Mouse (Mus musculus) left cerebral cortex, adult 9 months (tissue): ENCODE data around the gene Morc1.
A peak's percentile ranks its signal among the peaks of the same experiment; 100 is the strongest.

Source experiments
- DNase-seq, 2 experiments: peaks; one replicate each; pipeline ENCODE4 v3.0.0; 2022; ENCODE audit warnings: low spot score in 2 of 2

The Morc1 gene

DNA sequence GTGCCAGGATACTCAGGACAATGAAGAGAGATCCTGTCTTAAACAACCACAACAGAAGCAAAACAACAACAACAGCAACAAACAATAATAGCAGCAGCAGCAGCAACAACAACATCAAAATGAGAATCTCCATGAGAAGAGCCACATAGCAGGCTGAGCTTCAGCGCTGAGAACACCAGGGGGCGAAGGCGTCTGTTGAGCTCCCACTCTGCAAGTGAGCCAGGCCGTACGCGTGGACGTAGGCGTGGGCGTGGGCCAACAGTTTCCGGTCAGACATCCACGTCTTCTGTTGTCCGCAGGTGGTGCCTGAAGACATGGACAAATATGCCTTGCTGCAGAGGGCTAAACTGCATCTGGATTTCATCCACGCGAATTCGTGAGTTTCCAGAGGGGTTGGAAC, at the start of gene Morc1:
Gene Morc1, plus strand, starts transcription at position 211 of the 400 bp plus-strand sequence.
- DNase-seq: no peak

DNA sequence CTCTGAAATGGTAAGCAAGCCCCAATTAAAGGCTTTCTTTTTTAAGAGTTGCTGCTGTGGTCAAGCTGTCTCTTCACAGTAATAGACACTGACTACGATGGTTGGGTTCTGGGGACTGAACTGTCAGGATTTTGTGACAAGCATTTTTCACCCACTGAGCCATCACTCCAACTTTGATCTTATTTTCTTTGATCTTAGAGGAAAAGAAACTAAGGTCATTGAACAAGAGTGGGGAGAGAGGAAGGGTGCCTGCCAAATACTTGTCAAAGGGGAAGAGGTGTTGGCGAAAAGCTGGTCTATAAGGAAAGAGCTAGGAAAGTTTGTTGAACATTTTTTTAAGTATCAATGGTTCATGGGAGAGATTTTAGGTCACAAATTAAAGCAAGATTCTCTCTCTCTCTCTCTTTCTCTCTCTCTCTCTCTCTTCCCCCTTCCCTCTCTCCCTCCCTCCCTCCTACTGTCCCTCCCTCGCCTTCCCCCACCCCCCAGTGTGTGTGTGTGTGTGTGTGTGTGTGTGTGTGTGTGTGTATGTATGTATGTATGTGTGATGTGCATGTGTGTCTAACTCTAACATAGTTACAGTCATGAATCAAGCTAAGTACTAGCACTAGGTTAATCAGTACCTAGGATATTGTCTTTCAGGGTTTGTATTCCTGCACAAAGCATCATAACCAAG, 47.3 kb upstream of the Morc1 start:
- no peak for DNase-seq

DNA sequence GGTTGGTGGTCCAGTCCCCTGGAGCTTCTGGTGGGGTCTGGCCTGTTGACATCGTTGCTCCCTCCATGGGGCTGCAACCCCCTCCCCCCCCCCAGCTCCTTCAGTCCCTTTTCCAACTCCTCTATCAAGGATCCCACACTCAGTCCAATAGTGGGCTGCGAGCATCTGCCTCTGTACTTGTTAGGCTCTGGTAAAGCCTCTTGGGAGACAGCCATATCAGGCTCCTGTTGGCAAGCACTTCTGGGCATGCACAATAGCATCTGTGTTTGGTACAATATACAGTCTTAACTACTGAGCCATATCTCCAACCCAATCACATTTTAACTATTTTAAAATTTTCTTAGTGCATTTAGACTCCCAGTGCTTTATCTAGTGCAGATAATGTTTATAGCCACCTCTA, 44.1 kb upstream of the Morc1 start:
- DNase-seq: peak in 1 of 2 experiments; percentile 16

GRCm38 (mm10) chr16:48395278-48395677, 35.8 kb upstream of the Morc1 start:
- DNase-seq: no peak

DNA sequence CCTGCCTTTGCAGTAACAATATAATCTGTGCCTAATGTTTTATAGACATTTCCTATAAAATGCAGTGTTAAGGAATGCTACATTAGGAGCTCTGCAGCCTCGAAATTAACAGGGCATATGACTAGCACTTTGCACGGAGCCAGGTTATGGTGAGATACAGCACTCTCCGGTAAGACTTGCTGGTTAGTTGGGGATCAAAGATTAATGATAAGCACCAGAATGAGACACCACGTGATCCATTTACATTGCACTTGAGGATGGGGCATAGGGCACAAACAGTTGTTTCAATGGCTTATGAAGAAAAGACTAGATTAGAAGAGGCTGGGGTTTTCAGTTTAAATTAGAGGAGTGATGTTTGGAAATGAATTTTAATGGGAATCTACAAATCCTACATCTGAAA, 28.1 kb upstream of the Morc1 start:
- DNase-seq: no peak

- no peak for DNase-seq
Observed at GRCm38 (mm10) chr16:48403423-48403822, 27.6 kb upstream of the Morc1 start.

DNA sequence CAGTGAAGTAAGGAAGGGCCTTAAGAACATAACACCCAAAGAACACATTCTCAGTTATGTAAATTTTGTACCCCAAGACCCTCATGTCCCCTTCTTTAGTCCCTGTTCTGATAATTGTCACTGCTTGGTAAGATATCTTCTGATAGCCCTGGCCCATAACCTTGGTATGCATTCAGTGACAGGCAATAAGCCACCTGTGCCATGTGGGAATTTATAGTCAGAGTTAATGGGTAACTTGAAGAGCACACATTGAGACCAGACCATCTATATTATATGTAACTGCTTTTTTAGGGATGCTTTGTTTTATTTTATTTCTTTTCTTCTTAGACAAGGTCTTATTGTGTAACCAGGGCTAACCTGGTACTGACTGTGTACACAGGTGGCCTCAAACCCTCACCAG, 27.0 kb upstream of the Morc1 start:
- no peak for DNase-seq

GRCm38 (mm10) chr16:48405674-48406403, 25.2 kb upstream of the Morc1 start:
- no peak for DNase-seq

GRCm38 (mm10) chr16:48409580-48409979, 21.5 kb upstream of the Morc1 start:
- no peak for DNase-seq

GRCm38 (mm10) chr16:48410125-48410524, 20.9 kb upstream of the Morc1 start:
- DNase-seq: no peak

- DNase-seq: no peak
Observed at GRCm38 (mm10) chr16:48412246-48412645, 18.8 kb upstream of the Morc1 start, which contains the start of gene Gm5485. Gene Gm5485 (minus strand): TSS chr16:48412416.

- no peak for DNase-seq
Observed at GRCm38 (mm10) chr16:48418557-48418956, 12.5 kb upstream of the Morc1 start.

- DNase-seq: no peak
Observed at GRCm38 (mm10) chr16:48419035-48419434, 12.0 kb upstream of the Morc1 start.

DNA sequence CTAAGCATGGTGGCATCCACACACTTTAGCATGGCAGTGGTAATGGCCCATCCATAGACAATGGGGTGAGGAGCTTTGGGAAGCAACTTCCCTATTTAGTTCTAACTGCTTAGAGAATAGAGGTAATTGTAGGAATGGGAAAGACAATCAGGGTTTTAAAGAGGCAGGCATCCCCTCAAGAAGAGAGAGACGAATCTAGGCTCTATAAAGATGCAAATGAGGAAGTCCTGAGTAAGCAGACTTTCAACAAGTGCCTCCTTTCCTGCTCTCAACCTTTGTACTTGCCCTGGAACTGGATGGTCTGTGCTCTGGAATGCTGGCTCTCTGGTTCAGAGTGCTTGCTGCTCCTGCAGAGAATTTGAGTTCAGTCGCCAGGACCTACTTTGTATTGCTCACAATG, 8.5 kb upstream of the Morc1 start:
- DNase-seq: no peak

DNA sequence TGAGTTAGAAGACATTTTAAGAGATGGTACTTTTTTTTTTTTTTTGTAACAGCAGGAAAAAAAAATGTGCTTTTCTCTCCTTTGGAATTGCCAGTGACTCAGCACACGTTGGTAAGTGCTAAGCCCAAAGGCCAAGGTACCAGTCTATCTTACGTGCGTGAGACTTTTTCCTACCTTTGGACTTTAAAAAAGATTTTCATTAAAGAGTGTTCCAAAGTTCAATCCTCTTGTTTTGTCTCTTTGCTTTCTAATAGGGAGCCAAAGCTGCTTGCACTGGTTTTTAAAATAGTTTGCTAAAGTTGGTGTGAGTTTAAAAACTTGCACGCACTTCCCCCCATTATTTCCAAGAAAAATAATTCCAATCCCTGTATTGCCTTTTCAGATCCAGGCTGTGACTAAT, 7.0 kb upstream of the Morc1 start:
- no peak for DNase-seq

DNA sequence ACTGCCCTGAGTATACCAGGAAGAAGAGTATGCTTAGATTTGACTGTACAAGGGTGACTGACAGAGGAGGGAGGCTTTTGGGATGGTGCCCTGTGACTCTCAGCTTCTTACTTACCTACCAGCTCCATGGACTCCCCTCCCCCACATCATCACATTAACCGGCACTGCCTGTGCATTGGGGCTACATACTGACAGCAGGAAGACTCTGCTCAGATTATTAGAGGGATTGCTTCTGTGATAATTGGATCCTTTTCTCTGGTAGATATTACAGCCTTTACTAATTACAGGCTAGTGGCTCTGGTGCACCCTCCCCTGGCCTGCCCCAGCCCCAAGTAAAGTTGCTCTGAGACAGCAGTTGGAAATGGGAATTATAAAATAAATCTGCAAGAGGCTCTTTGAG, 1.6 kb upstream of the Morc1 start:
- no peak for DNase-seq

GRCm38 (mm10) chr16:48435454-48435853, 4.4 kb downstream of the Morc1 start:
- no peak for DNase-seq

DNA sequence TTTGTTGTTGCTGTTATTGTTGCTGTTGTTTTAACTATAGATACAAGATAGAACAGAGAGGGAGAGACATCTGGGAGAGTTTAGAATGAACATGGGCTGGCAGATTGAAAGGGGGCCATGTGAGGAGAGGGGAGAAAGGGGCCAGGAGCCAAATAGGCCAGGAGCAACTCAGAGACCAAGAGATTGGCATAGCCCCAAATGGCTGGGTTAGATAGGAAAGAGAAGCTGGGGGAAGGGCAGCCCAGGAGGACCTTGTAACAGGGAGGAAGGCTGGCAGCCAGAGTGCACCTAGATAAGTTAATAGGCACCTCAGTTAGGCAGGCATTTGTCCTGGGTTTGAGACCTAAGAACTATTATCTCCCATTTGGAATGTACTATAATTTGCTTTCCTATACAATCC, 6.4 kb downstream of the Morc1 start:
- no peak for DNase-seq

GRCm38 (mm10) chr16:48444589-48444988, 13.6 kb downstream of the Morc1 start:
- DNase-seq: no peak

DNA sequence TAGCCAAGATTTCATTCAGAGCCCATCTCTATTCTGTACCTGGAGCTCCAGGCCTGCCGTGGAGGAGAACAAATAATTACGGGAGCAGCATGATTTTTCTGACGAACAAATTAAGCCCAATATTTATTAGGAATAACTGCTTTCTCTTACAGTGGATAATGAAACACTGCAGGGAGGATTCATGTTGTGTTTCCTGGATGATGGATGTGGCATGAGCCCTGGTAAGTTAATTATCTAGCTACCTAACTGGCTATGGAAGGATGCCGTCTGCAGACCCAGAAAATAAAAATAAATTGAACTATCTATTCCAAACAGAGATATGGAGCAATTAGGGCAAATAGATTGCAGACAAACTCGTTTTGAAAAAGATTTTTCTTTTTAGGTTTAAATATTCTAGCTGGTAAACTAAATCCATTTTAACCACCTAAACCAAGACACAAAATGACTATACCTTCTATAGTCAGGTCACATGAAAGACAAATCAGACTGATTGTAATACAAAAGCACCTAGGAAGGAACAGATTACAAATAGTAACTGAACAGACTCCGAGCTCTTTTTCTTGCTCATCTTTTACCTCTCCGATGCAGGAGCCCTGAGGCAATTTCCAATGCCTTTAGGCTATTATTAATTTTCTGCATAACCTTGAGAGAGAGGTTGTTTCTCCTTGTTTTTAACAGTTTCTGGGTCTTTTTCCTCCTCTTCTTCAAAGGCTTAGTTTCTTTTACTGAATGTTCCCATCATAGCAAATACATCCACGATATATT, 15.3 kb downstream of the Morc1 start:
- DNase-seq: no peak

DNA sequence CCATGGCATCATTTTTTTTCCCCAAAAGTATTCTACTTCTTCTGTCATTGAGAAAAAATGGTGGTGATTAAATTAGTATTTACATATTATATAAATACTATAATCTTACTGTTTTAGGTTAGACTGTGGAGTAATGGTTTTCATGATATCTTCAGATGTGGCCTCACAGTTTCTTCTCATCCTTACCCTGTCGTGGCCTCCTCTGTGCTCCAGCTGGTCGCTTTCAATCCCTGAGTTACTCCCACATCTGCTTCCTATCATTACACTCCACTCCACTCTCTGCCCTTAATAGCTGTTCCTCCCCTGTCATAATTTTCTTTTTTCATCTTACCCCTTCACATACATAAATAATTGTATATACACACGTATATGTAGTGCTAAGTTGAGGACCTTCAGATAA, 22.2 kb downstream of the Morc1 start:
- no peak for DNase-seq

GRCm38 (mm10) chr16:48473396-48473795, 42.4 kb downstream of the Morc1 start:
- DNase-seq: no peak
